Comparison of ENCODE assay signal across 10 mouse cellular contexts in the genomic region with DNA sequence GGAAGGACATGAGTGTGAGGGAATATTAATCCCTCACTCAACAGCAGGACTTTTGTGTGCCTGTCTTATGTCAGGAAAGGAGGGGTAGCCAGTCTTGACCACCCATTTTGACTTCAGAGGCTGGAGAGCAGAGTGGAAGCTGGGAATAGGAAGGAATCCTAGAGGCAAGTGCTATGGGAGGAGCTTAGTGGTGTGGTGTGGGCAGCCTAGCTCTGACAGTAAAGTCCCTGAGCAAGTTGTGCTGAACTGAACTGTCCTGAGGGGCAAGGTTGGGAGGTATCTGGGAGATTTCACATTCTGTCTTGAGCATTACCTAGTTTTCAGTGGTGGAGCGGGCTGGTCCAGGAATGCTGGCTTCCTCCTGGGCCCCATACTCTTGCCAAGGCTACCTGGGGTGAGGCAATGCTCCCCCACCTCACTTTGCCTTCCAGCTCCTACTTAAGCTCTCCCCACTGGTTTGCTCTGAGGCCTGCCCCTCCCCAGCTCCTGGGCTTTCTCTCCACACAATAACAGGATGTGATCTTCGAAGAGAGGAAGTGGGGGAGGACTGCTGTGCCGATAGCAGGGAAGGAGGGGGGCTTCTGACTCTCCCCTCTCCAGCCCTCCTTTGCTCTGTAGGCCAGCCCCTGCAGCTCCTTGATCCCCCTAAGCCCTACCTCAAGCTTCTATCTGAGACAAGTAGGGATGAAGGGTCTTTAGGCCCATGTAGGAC. TPM values are rescaled to one million over a fixed set of nuclear protein-coding genes. Genes with fewer than 3 reads are reported as not detected.
A peak's percentile ranks its signal among the peaks of the same experiment; 100 is the strongest.
DNase-seq lines count a peak whose midpoint lies in the region; ATAC-seq and TF ChIP-seq lines count a peak whose summit lies in the region.
"Had no signal": no experiment of that assay in that cellular context is flagged by ENCODE, and none has a peak within 500 bp of the region (broad histone marks: within the 10 kb centered on the region; RNA-seq: fewer than 3 reads in every experiment).

No protein-coding gene starts in this region.

- no peak overlapping the region for H3K9ac ChIP-seq in kidney, embryonic 15.5 days
- H3K9ac ChIP-seq in kidney, embryonic 14.5 days (ENCODE audit: low read depth, low read length) = no peak overlapping the region
- H3K9ac ChIP-seq in heart, embryonic 15.5 days = no peak overlapping the region
- no peak overlapping the region for H3K9ac ChIP-seq in liver, embryonic 14.5 days (replicated peaks)
- H3K9ac ChIP-seq: stomach, embryonic 15.5 days had no signal

- H3K27me3 ChIP-seq in kidney, embryonic 15.5 days = 0 out of 2 replicates have a peak, but pooled peaks cover 5% of the 10 kb centered on the region
- H3K27me3 ChIP-seq in kidney, embryonic 14.5 days (ENCODE audit: control insufficient read depth, insufficient read depth, low read length) = no peaks in the 10 kb centered on the region
- H3K27me3 ChIP-seq in heart, embryonic 15.5 days = peaks cover 11% of the 10 kb centered on the region
- no peaks in the 10 kb centered on the region for H3K27me3 ChIP-seq in liver, embryonic 14.5 days (ENCODE audit: control insufficient read depth, insufficient read depth, low read length)

- TF ChIP-seq CTCF in liver, embryonic 14.5 days (IDR thresholded peaks at IDR 0.05; ENCODE audit: low read depth) = no peak

- H3K4me3 ChIP-seq in kidney, embryonic 15.5 days (replicated peaks) = no peak overlapping the region
- H3K4me3 ChIP-seq in kidney, embryonic 14.5 days (ENCODE audit: low read length) = no peak overlapping the region
- H3K4me3 ChIP-seq in heart, embryonic 15.5 days = no peak overlapping the region
- H3K4me3 ChIP-seq in liver, embryonic 14.5 days (ENCODE audit: insufficient read depth in 1 of 2, low read depth in 2 of 2, low read length in 2 of 2) = no peak overlapping the region
- H3K4me3 ChIP-seq: midbrain, embryonic 10.5 days; stomach, embryonic 15.5 days had no signal

- no peak for ATAC-seq in kidney, embryonic 15.5 days (replicated peaks; ENCODE audit: low FRiP score)
- ATAC-seq in kidney, embryonic 14.5 days (ENCODE audit: low FRiP score, low TSS enrichment) = no peak; the same call in 1 of the 2 replicates
- peak; percentile 71 for ATAC-seq in heart, embryonic 15.5 days (replicated peaks; ENCODE audit: insufficient number of reproducible peaks, insufficient read depth, low FRiP score, low read depth)
- peak; percentile 25; the same call in 1 of the 2 replicates for ATAC-seq in liver, embryonic 14.5 days (ENCODE audit: insufficient read depth)

- no peak for DNase-seq in liver, embryonic 14.5 days (ENCODE audit: low read depth in 3 of 3, low spot score in 3 of 3)
- peak; percentile 53 for DNase-seq in thymus, postnatal 14 days
- no peak for DNase-seq in testis, postnatal 14 days (ENCODE audit: low spot score)
- DNase-seq in cerebellum, postnatal 14 days = no peak
- DNase-seq in urinary bladder, postnatal 14 days (ENCODE audit: low spot score) = no peak

- peak overlapping the region; percentile 29; the same call in 1 of the 2 replicates for H3K27ac ChIP-seq in kidney, embryonic 15.5 days
- no peak overlapping the region for H3K27ac ChIP-seq in kidney, embryonic 14.5 days (ENCODE audit: low read depth, low read length)
- peak overlapping the region; percentile 77 for H3K27ac ChIP-seq in heart, embryonic 15.5 days
- H3K27ac ChIP-seq in liver, embryonic 14.5 days = no peak overlapping the region; the same call in 1 of the 2 replicates
- H3K27ac ChIP-seq: midbrain, embryonic 10.5 days; stomach, embryonic 15.5 days had no signal

- TF ChIP-seq EP300 in liver, embryonic 14.5 days (IDR thresholded peaks at IDR 0.05; ENCODE audit: low read depth) = no peak

- H3K36me3 ChIP-seq in kidney, embryonic 15.5 days = no peaks in the 10 kb centered on the region
- no peaks in the 10 kb centered on the region for H3K36me3 ChIP-seq in kidney, embryonic 14.5 days (ENCODE audit: control insufficient read depth, insufficient read depth, low read length)
- H3K36me3 ChIP-seq in heart, embryonic 15.5 days = no peaks in the 10 kb centered on the region
- peaks cover 16% of the 10 kb centered on the region for H3K36me3 ChIP-seq in liver, embryonic 14.5 days (replicated peaks; ENCODE audit: control insufficient read depth, insufficient read depth, low read depth)
- H3K36me3 ChIP-seq: midbrain, embryonic 10.5 days; stomach, embryonic 15.5 days had no signal

- H3K9me3 ChIP-seq in kidney, embryonic 15.5 days (replicated peaks) = no peaks in the 10 kb centered on the region
- H3K9me3 ChIP-seq in kidney, embryonic 14.5 days (ENCODE audit: control insufficient read depth, low read length) = no peaks in the 10 kb centered on the region
- H3K9me3 ChIP-seq in heart, embryonic 15.5 days (replicated peaks) = no peaks in the 10 kb centered on the region
- no peaks in the 10 kb centered on the region for H3K9me3 ChIP-seq in liver, embryonic 14.5 days (ENCODE audit: control insufficient read depth, low read length)
- H3K9me3 ChIP-seq: midbrain, embryonic 10.5 days; stomach, embryonic 15.5 days had no signal

- H3K4me2 ChIP-seq in kidney, embryonic 15.5 days = no peak overlapping the region
- H3K4me2 ChIP-seq in kidney, embryonic 14.5 days (replicated peaks; ENCODE audit: low read depth, low read length) = no peak overlapping the region
- H3K4me2 ChIP-seq in heart, embryonic 15.5 days = no peak overlapping the region
- no peak overlapping the region for H3K4me2 ChIP-seq in liver, embryonic 14.5 days (ENCODE audit: low read depth)
- H3K4me2 ChIP-seq: stomach, embryonic 15.5 days had no signal

- 34% methylated on average over 3 of the region's 3 CpGs for whole genome bisulfite sequencing in kidney, embryonic 15.5 days
- WGBS in kidney, embryonic 14.5 days = 30% methylated on average over 3 of the region's 3 CpGs
- 33% methylated on average over 3 of the region's 3 CpGs for WGBS in heart, embryonic 15.5 days
- 19% methylated on average over 3 of the region's 3 CpGs for WGBS in liver, embryonic 14.5 days (ENCODE audit: insufficient replicate concordance)

- H3K4me1 ChIP-seq in kidney, embryonic 15.5 days = peaks cover 14% of the 10 kb centered on the region
- peaks cover 10% of the 10 kb centered on the region for H3K4me1 ChIP-seq in kidney, embryonic 14.5 days (ENCODE audit: control insufficient read depth, insufficient read depth, low read length)
- peaks cover 9% of the 10 kb centered on the region for H3K4me1 ChIP-seq in heart, embryonic 15.5 days (replicated peaks)
- peaks cover 3 to 23% of the 10 kb centered on the region in 2 experiments; a peak in 3 of 4 replicates for H3K4me1 ChIP-seq in liver, embryonic 14.5 days (replicated peaks; ENCODE audit: control insufficient read depth in 2 of 2, insufficient read depth in 2 of 2, low read length in 1 of 2)

RNA-seq across cellular contexts. Expression of a gene that starts 13.1 kb away (rescaled TPM):
- 161 and 191 TPM in 2 replicates for polyA plus RNA-seq in kidney, embryonic 15.5 days (2015; fragmentation: Nextera tagmentation; extraction: Ambion mirVana)
- 87.9 and 90.5 TPM in 2 replicates for polyA plus RNA-seq in kidney, embryonic 14.5 days (2014; fragmentation: Nextera tagmentation; extraction: Ambion mirVana)
- 3.3 and 4.7 TPM in 2 replicates for polyA plus RNA-seq in heart, embryonic 15.5 days (2015; fragmentation: Nextera tagmentation; extraction: Ambion mirVana)
- polyA plus RNA-seq in liver, embryonic 14.5 days (2012; rRNA removed) = 20.5 and 24.5 TPM in 2 replicates
- polyA plus RNA-seq in liver, embryonic 14.5 days (2014; fragmentation: Nextera tagmentation; extraction: Ambion mirVana) = 24.4 and 30.5 TPM in 2 replicates

RNA-seq across cellular contexts. Expression of a gene that starts 19.1 kb away (rescaled TPM):
- polyA plus RNA-seq in kidney, embryonic 15.5 days (2015; fragmentation: Nextera tagmentation; extraction: Ambion mirVana) = 1.1 and 1.4 TPM in 2 replicates
- 1.7 and 2.0 TPM in 2 replicates for polyA plus RNA-seq in kidney, embryonic 14.5 days (2014; fragmentation: Nextera tagmentation; extraction: Ambion mirVana)
- 1.1 and 1.5 TPM in 2 replicates for polyA plus RNA-seq in heart, embryonic 15.5 days (2015; fragmentation: Nextera tagmentation; extraction: Ambion mirVana)
- polyA plus RNA-seq in liver, embryonic 14.5 days (2012; rRNA removed) = 72.6 and 74.7 TPM in 2 replicates
- 55.6 and 60.9 TPM in 2 replicates for polyA plus RNA-seq in liver, embryonic 14.5 days (2014; fragmentation: Nextera tagmentation; extraction: Ambion mirVana)

RNA-seq across cellular contexts. Expression of a gene that starts 58.7 kb away (rescaled TPM):
- polyA plus RNA-seq in kidney, embryonic 15.5 days (2015; fragmentation: Nextera tagmentation; extraction: Ambion mirVana) = 0.57 and 0.86 TPM in 2 replicates
- polyA plus RNA-seq in kidney, embryonic 14.5 days (2014; fragmentation: Nextera tagmentation; extraction: Ambion mirVana) = 0.37 and 0.54 TPM in 2 replicates
- 0.16 TPM in 1 of 2 replicates, not detected in the other for polyA plus RNA-seq in heart, embryonic 15.5 days (2015; fragmentation: Nextera tagmentation; extraction: Ambion mirVana)
- 0.05 and 0.06 TPM in 2 replicates for polyA plus RNA-seq in liver, embryonic 14.5 days (2012; rRNA removed)
- polyA plus RNA-seq in liver, embryonic 14.5 days (2014; fragmentation: Nextera tagmentation; extraction: Ambion mirVana) = 0.08 TPM in 2 replicates

Comparison
In these comparisons a context has a peak if more than half of its experiments do, and no peak if none do; other contexts are left out.
1. H3K27ac ChIP-seq: peak in kidney, embryonic 15.5 days (single experiment) and heart, embryonic 15.5 days (single experiment); none in kidney, embryonic 14.5 days (single experiment) and liver, embryonic 14.5 days (single experiment).
2. ATAC-seq: peak in heart, embryonic 15.5 days (single experiment) and liver, embryonic 14.5 days (single experiment); none in kidney, embryonic 15.5 days (single experiment) and kidney, embryonic 14.5 days (single experiment).
3. RNA of a gene that starts 19.1 kb away (polyA plus RNA-seq): 55.6 to 74.7 TPM in liver, embryonic 14.5 days; 1.7 to 2.0 TPM in kidney, embryonic 14.5 days, 1.1 to 1.4 TPM in kidney, embryonic 15.5 days and 1.1 to 1.5 TPM in heart, embryonic 15.5 days; every median in the first group is over 10 times any median in the second.